Mouse (Mus musculus) heart, adult 2 months (tissue): ENCODE results near the gene Iqce.

Source experiments
- CTCF ChIP-seq: fragments of 200-600 bp; IDR thresholded peaks from 2 replicates; pipeline ENCODE4 v1.8.1; 2022; ENCODE audit warnings: antibody characterized with exemption, mild to moderate bottlenecking, moderate library complexity
- EP300 ChIP-seq: fragments of 200-500 bp; IDR thresholded peaks from 2 replicates; pipeline ENCODE4 v1.6.1; 2011; ENCODE audit warnings: low read depth, low read length, control low read depth; ENCODE audit not compliant: insufficient read depth

GRCm38 (mm10) chr5:140674036-140674435 is 28.1 kb downstream of the Iqce start:
- TF ChIP-seq CTCF (no peak), EP300 (no peak)
